Mouse (Mus musculus) ES-Bruce4 (cell line): ENCODE data around the gene Krr1. TPM values are rescaled to one million over a fixed set of nuclear protein-coding genes. Genes with fewer than 3 reads are reported as not detected.

Experiments used
- polyA plus RNA-seq: library from polyadenylated mRNA; stranded (reverse); fragments of >200 nt; gene quantifications from 2 replicates; pipeline ENCODE4 v1.2.4, GENCODE M21; 2011; ENCODE audit warnings: low read depth; ENCODE audit not compliant: missing spikeins, insufficient read depth, insufficient read length

Krr1 gene
- polyA plus RNA-seq, 1 experiment = 77.1 TPM

Other genes with a start within 250 kb of the Krr1 start
- 1.1 TPM in 1 of 2 replicates, not detected in the other for gene Glipr1, start 30.0 kb downstream of the Krr1 start, polyA plus RNA-seq
- not detected in 2 replicates for gene Glipr1l1, start 87.5 kb downstream of the Krr1 start, polyA plus RNA-seq
- not detected in 2 replicates for gene Glipr1l2, start 110.7 kb downstream of the Krr1 start, polyA plus RNA-seq
- gene Glipr1l3, start 187.7 kb downstream of the Krr1 start, polyA plus RNA-seq = not detected in 2 replicates
- gene Caps2, start 191.0 kb downstream of the Krr1 start, polyA plus RNA-seq = 1.3 and 1.7 TPM in 2 replicates